Mouse (Mus musculus): ENCODE data around the gene Gpr45. TPM values are rescaled to one million over a fixed set of nuclear protein-coding genes. Genes with fewer than 3 reads are reported as not detected.

The Gpr45 gene
- polyA plus RNA-seq (2021; fragmentation: Nextera tagmentation) = 3.0 and 5.1 TPM in 2 replicates
- long read RNA-seq, experiment 1, transcript Gpr45-205 (2 exons, 2,046 nt) = major isoform, 11 of 21 reads
- long read RNA-seq, experiment 1, partial matches to known transcripts = 0 of 21 reads
- long read RNA-seq, experiment 1, other reads (novel, unspliced or antisense) = 4 of 21 reads
- long read RNA-seq, experiment 2, partial matches to known transcripts = 0 of 7 reads
- long read RNA-seq, experiment 2, other reads (novel, unspliced or antisense) = 4 of 7 reads

DNA sequence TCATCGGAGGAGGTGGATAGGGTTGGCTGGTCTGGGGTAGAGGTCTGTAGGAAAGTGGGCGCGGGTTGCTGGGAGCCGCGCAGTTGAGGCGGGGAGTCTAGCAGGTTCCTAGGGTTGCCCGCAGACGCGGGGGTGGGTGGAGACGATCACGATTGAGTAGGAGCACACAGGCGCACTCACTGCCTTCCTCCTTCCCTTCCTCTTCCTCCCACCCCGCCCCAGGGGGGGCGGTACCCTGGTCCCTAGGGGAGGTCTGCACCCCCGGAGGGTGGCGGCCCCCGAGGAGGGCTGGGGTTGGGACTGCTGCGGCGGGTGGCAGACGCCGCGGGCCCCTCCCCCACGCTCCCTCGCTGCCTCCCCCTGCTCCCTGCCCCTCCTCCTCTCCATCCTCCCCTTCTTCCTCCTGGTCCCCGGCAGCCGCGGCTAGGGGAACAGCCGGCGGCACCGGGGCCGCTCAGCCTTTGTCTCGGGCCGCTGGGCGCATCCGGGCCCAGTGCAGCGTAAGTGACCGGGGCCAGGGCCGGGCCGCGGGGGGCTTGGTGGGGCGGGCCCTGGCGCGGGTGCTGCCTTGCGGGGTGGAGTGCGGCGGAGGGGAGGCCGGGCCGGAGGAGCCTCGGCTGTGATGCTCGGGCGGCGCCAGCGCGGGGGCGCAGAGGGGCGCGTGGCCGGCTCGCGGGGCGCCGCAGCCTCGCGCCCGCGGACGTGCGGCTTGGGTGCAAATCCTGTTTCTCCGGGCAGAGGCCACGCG, at the start of gene Gpr45:
Gene Gpr45, plus strand, starts transcription at position 139 of the 748 bp plus-strand sequence.

Other genes starting within 250 kb of the Gpr45 start
- gene Mrps9, start 101.6 kb upstream of the Gpr45 start, polyA plus RNA-seq (2021; fragmentation: Nextera tagmentation) = 49.4 and 52.6 TPM in 2 replicates
- 4.1 and 8.5 TPM in 2 replicates for gene Tgfbrap1, start 145.8 kb downstream of the Gpr45 start, polyA plus RNA-seq (2021; fragmentation: Nextera tagmentation)
- 17.9 and 18.4 TPM in 2 replicates for gene AI597479, start 145.8 kb downstream of the Gpr45 start, polyA plus RNA-seq (2021; fragmentation: Nextera tagmentation)
- gene Fhl2, start 244.1 kb downstream of the Gpr45 start, polyA plus RNA-seq (2021; fragmentation: Nextera tagmentation) = 70.5 and 76.2 TPM in 2 replicates